Mouse (Mus musculus): ENCODE results near the gene Arfip1. TPM values are rescaled to one million over a fixed set of nuclear protein-coding genes. Genes with fewer than 3 reads are reported as not detected.

Arfip1 gene
- polyA plus RNA-seq, 1 experiment from 2014 or later: 74.1 TPM

GRCm38 (mm10) chr3:84593274-84593673, 10.8 kb upstream of the Arfip1 start, which contains the start of gene Tigd4:
Gene Tigd4 (plus strand): TSS chr3:84593574.
- Histone ChIP-seq H3K27me3 (ENCODE audit: control insufficient read depth, insufficient read depth, low read length) (no peaks in the 10 kb centered on the region; the same call in 1 of the 2 replicates), H3K9me3 (replicated peaks; ENCODE audit: control insufficient read depth, low read length) (no peaks in the 10 kb centered on the region), H3K4me3 (replicated peaks; ENCODE audit: low read length) (no peak within 1 kb of the TSS), H3K36me3 (ENCODE audit: control insufficient read depth, insufficient read depth, low read length) (no peaks in the 10 kb centered on the region), H3K9ac (ENCODE audit: low read length) (no peak within 1 kb of the TSS), H3K27ac (ENCODE audit: low read length) (no peak within 1 kb of the TSS), H3K4me2 (ENCODE audit: low read depth, low read length) (no peak within 1 kb of the TSS), H3K4me1 (ENCODE audit: control insufficient read depth, insufficient read depth, low read length) (peaks cover 8% of the 10 kb centered on the region; the same call in 1 of the 2 replicates)
- 91% methylated on average over 2 of the region's 2 CpGs for WGBS
- ATAC-seq (ENCODE audit: insufficient read depth, low FRiP score): no peak

DNA sequence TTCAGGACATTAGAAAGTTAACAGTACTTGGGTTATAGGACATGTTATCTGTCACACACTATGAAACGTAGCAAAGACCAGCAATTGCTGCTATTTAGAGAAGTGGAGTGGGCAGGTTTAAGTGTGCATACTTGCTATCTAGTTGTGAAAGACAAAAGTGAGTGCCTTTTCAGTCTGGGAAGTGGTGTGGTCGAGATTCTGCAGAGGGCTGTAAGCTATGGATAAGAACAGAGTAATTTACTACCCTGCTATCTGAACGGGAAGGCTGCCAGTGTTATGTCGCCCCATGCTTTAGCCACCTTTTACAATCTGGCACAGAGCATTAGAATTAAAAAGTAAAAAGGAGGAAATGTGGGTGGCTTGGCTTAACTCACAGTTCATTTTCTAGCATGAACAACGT, 4.3 kb upstream of the Arfip1 start:
- 42% methylated on average over 5 of the region's 5 CpGs for WGBS

DNA sequence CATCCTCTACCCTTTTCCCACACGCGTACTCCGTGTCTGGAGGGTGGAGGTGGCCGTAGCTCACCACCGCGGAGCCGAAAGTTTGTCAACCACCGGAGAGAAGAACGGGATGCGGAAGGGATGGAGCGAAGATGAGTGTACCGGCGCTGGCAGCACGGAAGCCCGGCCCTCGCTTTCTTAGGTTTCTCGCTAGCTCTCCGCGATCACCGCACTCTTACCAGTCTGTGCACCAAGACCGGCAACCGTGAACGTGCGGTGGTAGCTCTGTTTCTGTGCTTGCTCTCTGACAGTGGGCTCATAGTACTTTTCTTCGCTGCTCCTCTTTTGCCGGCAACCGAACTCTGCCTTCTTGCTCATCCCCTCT, 470 bp upstream of the Arfip1 start:
- no peaks in the 10 kb centered on the region for H3K27me3 ChIP-seq (ENCODE audit: control insufficient read depth, insufficient read depth, low read length)
- H3K27ac ChIP-seq (ENCODE audit: low read length): peak overlapping the region; percentile 98
- H3K36me3 ChIP-seq (ENCODE audit: control insufficient read depth, insufficient read depth, low read length): no peaks in the 10 kb centered on the region
- peak; percentile 25 for ATAC-seq (ENCODE audit: insufficient read depth, low FRiP score)
- peaks cover 11% of the 10 kb centered on the region for H3K4me1 ChIP-seq (ENCODE audit: control insufficient read depth, insufficient read depth, low read length)
- H3K4me2 ChIP-seq (ENCODE audit: low read depth, low read length): peak overlapping the region; percentile 67
- under 1% methylated on average over 27 of the region's 27 CpGs for WGBS
- peak overlapping the region; percentile 89 for H3K9ac ChIP-seq (ENCODE audit: low read length)
- H3K4me3 ChIP-seq (replicated peaks; ENCODE audit: low read length): peak overlapping the region; percentile 88
- no peaks in the 10 kb centered on the region for H3K9me3 ChIP-seq (replicated peaks; ENCODE audit: control insufficient read depth, low read length)

More for the DNA sequence above, 4.3 kb upstream of the Arfip1 start:
- no peak overlapping the region for H3K4me3 ChIP-seq (replicated peaks; ENCODE audit: low read length)
- H3K36me3 ChIP-seq (ENCODE audit: control insufficient read depth, insufficient read depth, low read length): no peaks in the 10 kb centered on the region
- no peak overlapping the region for H3K27ac ChIP-seq (ENCODE audit: low read length)
- H3K4me2 ChIP-seq (ENCODE audit: low read depth, low read length): no peak overlapping the region
- H3K9me3 ChIP-seq (replicated peaks; ENCODE audit: control insufficient read depth, low read length): no peaks in the 10 kb centered on the region
- H3K27me3 ChIP-seq (ENCODE audit: control insufficient read depth, insufficient read depth, low read length): no peaks in the 10 kb centered on the region
- H3K9ac ChIP-seq (ENCODE audit: low read length): no peak overlapping the region
- no peak for ATAC-seq (ENCODE audit: insufficient read depth, low FRiP score)
- H3K4me1 ChIP-seq (ENCODE audit: control insufficient read depth, insufficient read depth, low read length): peaks cover 3% of the 10 kb centered on the region; the same call in 1 of the 2 replicates

GRCm38 (mm10) chr3:84581696-84582022, 766 bp downstream of the Arfip1 start:
- H3K27ac ChIP-seq (ENCODE audit: low read length): peak overlapping the region; percentile 98
- H3K4me1 ChIP-seq (ENCODE audit: control insufficient read depth, insufficient read depth, low read length): peaks cover 11% of the 10 kb centered on the region
- peak overlapping the region; percentile 67 for H3K4me2 ChIP-seq (ENCODE audit: low read depth, low read length)
- no peaks in the 10 kb centered on the region for H3K9me3 ChIP-seq (replicated peaks; ENCODE audit: control insufficient read depth, low read length)
- ATAC-seq (ENCODE audit: insufficient read depth, low FRiP score): no peak
- H3K4me3 ChIP-seq (replicated peaks; ENCODE audit: low read length): peak overlapping the region; percentile 88
- WGBS: 0% methylated on average over 4 of the region's 4 CpGs
- H3K27me3 ChIP-seq (ENCODE audit: control insufficient read depth, insufficient read depth, low read length): no peaks in the 10 kb centered on the region
- H3K9ac ChIP-seq (ENCODE audit: low read length): peak overlapping the region; percentile 89
- H3K36me3 ChIP-seq (ENCODE audit: control insufficient read depth, insufficient read depth, low read length): no peaks in the 10 kb centered on the region

DNA sequence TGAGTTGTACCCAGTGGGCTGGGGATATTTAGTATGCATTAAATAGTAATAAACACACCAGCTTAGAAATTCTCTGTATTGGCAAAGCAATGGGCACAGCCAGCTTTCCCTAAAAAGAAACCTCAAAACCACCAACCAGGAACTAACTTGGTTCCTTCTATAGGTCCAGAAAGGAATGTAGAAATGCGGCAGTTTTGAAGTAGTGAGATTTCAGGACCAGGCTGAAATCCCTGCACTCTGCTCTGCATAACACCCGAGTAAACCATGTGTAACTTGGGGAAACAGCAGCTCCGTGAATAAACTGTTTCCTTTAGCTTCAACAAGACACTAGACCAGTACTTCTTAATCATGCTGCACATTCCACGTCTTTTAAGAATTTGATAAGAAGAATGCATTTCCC, 1.7 kb downstream of the Arfip1 start:
- Histone ChIP-seq H3K9me3 (replicated peaks; ENCODE audit: control insufficient read depth, low read length) (no peaks in the 10 kb centered on the region), H3K27me3 (ENCODE audit: control insufficient read depth, insufficient read depth, low read length) (no peaks in the 10 kb centered on the region), H3K36me3 (ENCODE audit: control insufficient read depth, insufficient read depth, low read length) (no peaks in the 10 kb centered on the region), H3K4me1 (ENCODE audit: control insufficient read depth, insufficient read depth, low read length) (peaks cover 11% of the 10 kb centered on the region), H3K27ac (ENCODE audit: low read length) (0 out of 2 replicates have a peak overlapping the region, but pooled peaks have one; percentile 5), H3K4me3 (replicated peaks; ENCODE audit: low read length) (peak overlapping the region; percentile 88), H3K9ac (ENCODE audit: low read length) (peak overlapping the region; percentile 46; the same call in 1 of the 2 replicates), H3K4me2 (ENCODE audit: low read depth, low read length) (peak overlapping the region; percentile 67)
- no peak for ATAC-seq (ENCODE audit: insufficient read depth, low FRiP score)
- 16% methylated on average over 4 of the region's 4 CpGs for WGBS

- WGBS: 82% methylated on average over 3 of the region's 3 CpGs
- no peaks in the 10 kb centered on the region for H3K36me3 ChIP-seq (ENCODE audit: control insufficient read depth, insufficient read depth, low read length)
Measured at GRCm38 (mm10) chr3:84570501-84570900, 11.9 kb downstream of the Arfip1 start.

DNA sequence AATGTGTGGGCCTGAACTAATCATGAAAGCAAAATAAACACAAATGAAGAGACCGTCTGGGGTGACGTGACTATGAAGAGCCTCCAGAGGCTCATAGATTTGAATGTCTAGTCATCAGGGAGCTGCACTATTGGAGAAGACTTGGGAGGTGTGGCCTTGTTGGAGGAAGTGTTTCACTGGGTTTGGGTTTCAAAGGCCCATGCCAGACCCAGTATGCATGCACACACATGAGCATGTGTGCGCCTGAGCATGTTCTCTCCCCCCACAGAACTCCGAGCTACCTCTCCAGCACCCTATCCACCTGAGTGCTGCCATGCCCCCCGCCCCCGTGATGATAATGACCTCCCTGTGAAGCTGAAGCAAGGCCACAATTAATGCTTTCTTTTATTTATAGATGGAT, 12.8 kb downstream of the Arfip1 start:
- H3K9ac ChIP-seq (ENCODE audit: low read length): no peak overlapping the region
- no peak overlapping the region for H3K27ac ChIP-seq (ENCODE audit: low read length)
- no peaks in the 10 kb centered on the region for H3K27me3 ChIP-seq (ENCODE audit: control insufficient read depth, insufficient read depth, low read length)
- no peaks in the 10 kb centered on the region for H3K36me3 ChIP-seq (ENCODE audit: control insufficient read depth, insufficient read depth, low read length)
- H3K4me1 ChIP-seq (ENCODE audit: control insufficient read depth, insufficient read depth, low read length): peaks cover 7% of the 10 kb centered on the region; the same call in 1 of the 2 replicates
- no peak overlapping the region for H3K4me3 ChIP-seq (replicated peaks; ENCODE audit: low read length)
- no peak for ATAC-seq (ENCODE audit: insufficient read depth, low FRiP score)
- H3K4me2 ChIP-seq (ENCODE audit: low read depth, low read length): no peak overlapping the region
- H3K9me3 ChIP-seq (replicated peaks; ENCODE audit: control insufficient read depth, low read length): no peaks in the 10 kb centered on the region
- 69% methylated on average over 6 of the region's 6 CpGs for WGBS

More at GRCm38 (mm10) chr3:84570501-84570900, 11.9 kb downstream of the Arfip1 start:
- no peak overlapping the region for H3K4me3 ChIP-seq (replicated peaks; ENCODE audit: low read length)
- H3K9ac ChIP-seq (ENCODE audit: low read length): no peak overlapping the region
- H3K4me2 ChIP-seq (ENCODE audit: low read depth, low read length): no peak overlapping the region
- H3K4me1 ChIP-seq (ENCODE audit: control insufficient read depth, insufficient read depth, low read length): peaks cover 7% of the 10 kb centered on the region; the same call in 1 of the 2 replicates
- H3K9me3 ChIP-seq (replicated peaks; ENCODE audit: control insufficient read depth, low read length): no peaks in the 10 kb centered on the region
- no peaks in the 10 kb centered on the region for H3K27me3 ChIP-seq (ENCODE audit: control insufficient read depth, insufficient read depth, low read length)
- no peak overlapping the region for H3K27ac ChIP-seq (ENCODE audit: low read length)
- no peak for ATAC-seq (ENCODE audit: insufficient read depth, low FRiP score)

DNA sequence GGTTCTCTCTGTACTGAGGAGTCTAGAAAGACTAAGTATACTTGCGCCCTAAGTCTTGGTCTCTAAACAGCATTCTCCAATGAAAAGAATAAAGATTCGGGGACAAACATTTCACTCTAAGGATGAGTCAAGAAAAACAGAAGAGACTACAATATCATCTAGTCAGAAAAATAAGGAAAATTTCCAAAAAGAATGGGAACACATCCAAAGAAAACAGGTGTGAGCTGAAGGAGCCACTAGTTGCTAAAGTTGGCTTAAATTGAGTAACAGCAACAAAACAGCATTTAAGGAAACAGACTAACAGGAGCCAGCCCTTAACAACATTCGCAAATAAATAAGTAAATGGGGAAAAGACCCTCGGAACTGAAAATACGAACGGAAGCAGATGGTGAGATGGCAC, 13.9 kb downstream of the Arfip1 start:
- Histone ChIP-seq H3K27ac (ENCODE audit: low read length) (no peak overlapping the region), H3K4me1 (ENCODE audit: control insufficient read depth, insufficient read depth, low read length) (peaks cover 7% of the 10 kb centered on the region; the same call in 1 of the 2 replicates), H3K36me3 (ENCODE audit: control insufficient read depth, insufficient read depth, low read length) (no peaks in the 10 kb centered on the region), H3K4me3 (replicated peaks; ENCODE audit: low read length) (no peak overlapping the region), H3K27me3 (ENCODE audit: control insufficient read depth, insufficient read depth, low read length) (no peaks in the 10 kb centered on the region), H3K9me3 (replicated peaks; ENCODE audit: control insufficient read depth, low read length) (no peaks in the 10 kb centered on the region), H3K9ac (ENCODE audit: low read length) (no peak overlapping the region), H3K4me2 (ENCODE audit: low read depth, low read length) (no peak overlapping the region)
- 90% methylated on average over 6 of the region's 6 CpGs for WGBS
- ATAC-seq (ENCODE audit: insufficient read depth, low FRiP score): no peak

DNA sequence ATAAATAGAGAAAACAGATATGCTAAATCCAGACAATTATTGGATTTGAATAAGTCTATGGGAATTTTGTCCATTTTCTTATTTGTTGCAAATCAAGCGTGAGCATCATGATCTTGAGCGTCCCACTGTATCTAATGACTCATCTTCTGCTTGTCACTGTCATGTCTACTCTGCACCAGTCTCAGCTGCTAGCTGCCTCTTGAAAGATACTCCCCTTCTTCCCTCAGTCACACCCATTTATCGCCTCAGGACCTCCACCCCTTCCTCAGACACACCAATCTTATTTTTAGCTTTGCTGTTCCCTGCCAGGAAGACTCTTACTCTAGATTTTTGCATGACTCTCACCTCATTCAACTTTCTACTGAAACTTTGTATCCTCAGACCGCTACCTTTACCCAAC, 19.0 kb downstream of the Arfip1 start:
- Histone ChIP-seq H3K27ac (ENCODE audit: low read length) (no peak overlapping the region), H3K4me2 (ENCODE audit: low read depth, low read length) (no peak overlapping the region), H3K9me3 (replicated peaks; ENCODE audit: control insufficient read depth, low read length) (no peaks in the 10 kb centered on the region), H3K4me3 (replicated peaks; ENCODE audit: low read length) (no peak overlapping the region), H3K27me3 (ENCODE audit: control insufficient read depth, insufficient read depth, low read length) (no peaks in the 10 kb centered on the region), H3K4me1 (ENCODE audit: control insufficient read depth, insufficient read depth, low read length) (no peaks in the 10 kb centered on the region), H3K36me3 (ENCODE audit: control insufficient read depth, insufficient read depth, low read length) (no peaks in the 10 kb centered on the region), H3K9ac (ENCODE audit: low read length) (no peak overlapping the region)
- no peak for ATAC-seq (ENCODE audit: insufficient read depth, low FRiP score)
- 84% methylated on average over 4 of the region's 4 CpGs for WGBS

Data from stomach, embryonic 16.5 days (tissue).